Mouse (Mus musculus) right cerebral cortex, postnatal 4 days (tissue): ENCODE data around the gene Gtf2e1.

ENCODE experiments used
- DNase-seq: peaks from one replicate; pipeline ENCODE4 v3.0.0-alpha.2; 2022

Gtf2e1 gene

DNA sequence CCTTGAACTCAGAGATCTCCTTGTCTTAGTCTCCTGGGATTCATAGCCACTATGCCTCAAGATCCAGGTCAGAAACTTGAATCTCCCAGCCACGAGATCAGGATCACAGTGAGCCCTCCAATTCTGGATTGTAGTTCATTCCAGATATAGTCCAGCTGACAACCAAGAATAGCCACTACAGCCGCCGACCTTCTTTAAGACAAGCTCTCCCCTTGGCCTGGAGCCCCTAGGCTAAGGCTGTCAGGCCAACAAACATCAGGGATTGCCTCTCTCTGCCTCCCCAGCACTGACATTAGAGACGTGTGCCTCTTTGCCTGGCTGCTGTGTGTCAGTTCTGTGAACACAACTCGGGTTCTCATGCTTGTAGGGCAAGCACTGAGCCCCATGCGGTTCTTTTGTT is 1.2 kb upstream of the Gtf2e1 start:
- no peak for DNase-seq

- DNase-seq, result no peak
These were observed 364 bp downstream of the Gtf2e1 start for GRCm38 (mm10) chr16:37539240-37539610.

DNA sequence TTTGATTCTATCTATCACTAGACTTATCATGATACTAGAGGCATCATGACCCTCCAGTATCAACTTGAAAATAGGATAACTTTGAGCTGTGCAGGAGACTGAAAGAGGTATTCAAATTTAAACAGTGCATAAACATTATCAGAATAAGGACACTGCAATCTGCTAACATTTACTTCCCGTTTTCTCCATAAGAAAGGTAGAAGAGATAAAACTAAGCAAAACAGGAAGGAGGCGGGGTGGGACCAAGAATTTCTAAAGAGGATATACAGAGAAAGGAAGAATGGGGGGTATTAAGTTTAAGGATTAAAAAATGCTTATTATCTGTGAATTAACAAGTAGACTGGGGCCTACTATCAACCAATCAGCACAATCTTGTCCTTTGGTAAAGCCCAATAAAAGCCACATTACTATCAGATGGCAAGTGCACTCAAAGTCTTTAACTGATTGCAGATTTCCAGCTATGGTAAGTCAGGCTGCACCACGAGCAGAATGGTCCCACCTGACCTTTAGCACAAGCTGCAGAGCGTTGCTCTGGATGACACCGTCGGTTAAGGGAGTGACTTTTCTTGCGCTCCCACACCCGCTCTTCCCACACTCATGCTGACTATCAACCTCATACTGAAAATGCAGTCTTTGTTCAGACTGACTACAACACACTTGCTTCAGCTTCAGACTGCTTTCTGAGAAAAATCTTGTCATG is 6.1 kb downstream of the Gtf2e1 start:
- no peak for DNase-seq

- no peak for DNase-seq
These were observed 7.5 kb downstream of the Gtf2e1 start for GRCm38 (mm10) chr16:37532046-37532445.

DNA sequence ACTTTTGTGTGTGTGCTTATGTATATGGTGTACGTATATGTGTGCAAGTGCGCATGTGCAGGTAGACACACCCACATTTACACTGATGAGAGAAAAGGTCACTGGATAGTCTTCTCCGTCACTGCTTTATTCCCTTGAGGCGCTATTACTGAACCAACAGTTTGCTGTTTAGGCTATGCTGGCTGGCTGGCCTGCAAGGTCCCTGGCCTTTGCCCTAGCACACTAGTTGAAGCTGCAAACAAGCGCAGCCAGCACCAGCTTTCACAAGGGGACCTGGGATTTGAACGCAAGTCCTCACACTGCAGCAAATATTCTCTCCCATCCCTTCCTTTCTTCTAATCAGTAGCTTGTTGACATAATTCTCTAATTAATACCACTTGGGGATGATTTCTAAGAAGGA is 9.4 kb downstream of the Gtf2e1 start:
- DNase-seq, result no peak

- no peak for DNase-seq
These were observed 12.8 kb downstream of the Gtf2e1 start for GRCm38 (mm10) chr16:37526688-37527223.

- DNase-seq, result no peak
These were observed 14.5 kb downstream of the Gtf2e1 start for GRCm38 (mm10) chr16:37525121-37525520.

DNA sequence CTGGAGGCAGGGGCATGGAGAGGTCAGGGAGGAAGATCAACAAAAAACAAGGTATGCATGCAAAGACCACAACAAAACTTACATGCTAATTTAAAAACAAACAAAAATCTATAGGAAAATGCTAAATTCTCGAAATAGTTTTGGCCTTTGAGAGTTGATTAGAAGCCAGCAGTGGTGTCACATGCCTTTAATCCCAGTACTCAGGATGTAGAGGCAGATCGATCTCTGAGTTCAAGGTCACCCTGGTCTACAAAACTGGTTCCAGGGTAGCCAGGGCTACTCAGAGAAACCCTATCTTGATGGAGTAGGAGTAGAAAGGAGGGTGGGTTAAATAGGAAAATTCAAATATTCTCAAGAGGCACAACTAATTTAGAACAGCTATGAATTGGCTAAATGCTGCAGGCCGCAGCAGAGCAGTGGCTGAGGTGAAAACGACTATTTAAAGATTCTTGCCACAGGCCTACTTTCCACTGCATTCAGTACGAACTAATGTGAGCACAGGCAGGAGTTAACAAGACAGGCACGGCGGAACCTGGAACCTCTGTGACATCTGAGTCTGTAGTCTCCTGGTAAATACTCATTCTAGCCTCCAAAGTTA is 17.4 kb downstream of the Gtf2e1 start:
- DNase-seq, result no peak

- DNase-seq, result no peak
These were observed 19.2 kb downstream of the Gtf2e1 start for GRCm38 (mm10) chr16:37520190-37521040.

DNA sequence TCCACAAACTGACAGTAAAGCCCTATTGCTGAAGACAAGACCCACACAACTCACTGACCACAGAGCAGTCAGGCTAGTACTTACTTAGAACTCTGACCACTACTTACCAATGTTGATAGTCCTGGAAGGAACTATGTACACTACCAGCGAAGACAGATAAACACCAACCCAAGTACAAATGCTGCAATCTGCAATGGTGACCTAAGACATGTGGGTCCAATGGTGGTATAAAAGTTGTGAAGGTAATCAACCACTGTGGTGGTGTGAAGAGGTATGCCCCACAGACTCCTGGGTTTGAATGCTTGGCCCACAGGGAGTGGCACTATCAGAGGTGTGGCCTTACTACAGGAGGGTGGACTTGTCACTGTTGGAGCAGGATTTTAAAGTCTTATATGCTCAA is 19.9 kb downstream of the Gtf2e1 start:
- no peak for DNase-seq

GRCm38 (mm10) chr16:37518662-37519061 is 20.9 kb downstream of the Gtf2e1 start:
- no peak for DNase-seq

DNA sequence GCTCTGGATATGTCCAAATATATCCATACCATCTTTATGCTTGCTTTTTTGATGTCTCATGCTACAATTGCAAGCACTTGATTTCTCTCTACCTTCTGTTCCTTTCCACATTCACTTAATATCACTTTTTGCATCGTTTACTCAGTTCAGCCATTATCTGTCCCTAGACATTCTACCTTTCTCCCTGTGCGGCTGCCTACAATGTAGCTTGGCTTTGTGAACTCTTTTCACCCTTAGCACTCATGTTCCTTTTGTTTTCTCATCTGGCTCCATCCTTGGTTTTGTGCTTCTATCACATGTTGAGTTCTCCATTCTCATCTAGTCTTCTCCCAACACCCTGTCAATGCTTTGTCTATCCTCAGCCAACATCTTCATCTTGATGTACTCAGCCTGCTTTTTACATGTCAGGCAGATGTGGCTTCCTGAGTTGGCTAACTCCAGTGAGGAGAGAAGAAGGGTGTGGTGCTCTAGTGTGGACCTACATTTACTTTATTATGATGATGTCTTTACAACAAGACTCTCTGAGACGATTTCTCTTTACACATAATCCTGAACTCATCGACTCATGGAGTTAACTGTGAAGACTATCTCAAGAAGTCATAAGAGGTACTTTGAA is 21.9 kb downstream of the Gtf2e1 start:
- no peak for DNase-seq

- no peak for DNase-seq
These were observed 23.1 kb downstream of the Gtf2e1 start for GRCm38 (mm10) chr16:37516376-37516993.

DNA sequence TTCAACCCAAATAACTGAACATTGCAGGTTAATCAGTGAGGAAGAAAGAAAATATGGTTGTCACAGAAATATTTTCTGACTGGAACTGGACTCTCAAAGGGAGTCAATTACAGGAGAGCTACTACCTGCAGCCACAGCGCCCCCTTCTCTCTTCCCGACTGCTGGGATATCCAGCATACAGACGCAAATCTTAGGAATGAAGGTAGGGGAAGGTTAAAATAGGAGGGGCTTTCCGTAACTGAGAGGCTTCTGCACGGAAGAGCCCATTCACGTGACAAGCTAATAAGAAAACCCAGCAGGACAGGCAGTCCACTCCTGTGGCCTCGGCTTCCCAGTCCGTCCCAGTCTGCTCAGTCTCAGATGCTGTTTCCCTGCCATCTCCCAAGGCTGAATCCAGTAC is 24.9 kb downstream of the Gtf2e1 start:
- no peak for DNase-seq

DNA sequence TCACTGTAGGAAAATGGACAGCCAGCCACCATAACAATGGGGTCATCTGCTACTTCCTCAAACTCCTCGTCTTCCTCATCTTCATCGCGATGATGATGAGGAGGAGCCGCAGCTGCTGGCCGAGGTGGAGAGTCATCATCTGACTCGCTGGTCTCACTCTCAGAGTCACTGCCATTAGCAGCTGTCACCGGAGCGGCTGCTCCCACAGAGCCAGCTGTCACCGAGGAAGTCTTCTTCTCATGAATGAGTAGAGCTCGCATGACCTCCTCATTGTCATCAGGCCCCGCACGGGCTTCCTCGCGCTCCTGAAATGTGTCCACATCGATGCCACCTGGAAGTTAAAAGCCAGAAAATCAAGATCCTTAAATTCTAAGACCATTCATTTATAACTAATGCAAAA is 28.1 kb downstream of the Gtf2e1 start:
- DNase-seq, result no peak

DNA sequence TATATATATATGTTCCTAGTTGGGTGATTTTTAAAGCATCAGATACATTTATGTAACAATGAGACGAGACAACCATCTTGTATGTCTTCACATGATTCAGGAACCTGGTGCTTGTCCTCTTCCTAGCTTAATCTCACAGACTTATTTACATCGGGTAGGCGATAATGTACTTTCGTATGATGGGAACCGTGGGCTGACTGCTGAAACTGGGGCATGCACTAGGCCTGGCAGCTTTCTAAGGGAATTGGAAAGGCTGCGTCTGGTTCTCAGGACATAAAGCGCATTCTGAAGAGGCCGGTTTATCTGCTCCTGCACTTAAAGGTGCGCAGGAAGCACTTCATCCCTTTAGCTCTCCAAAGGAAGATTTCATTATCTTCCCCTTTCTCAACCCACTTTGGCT is 32.8 kb downstream of the Gtf2e1 start:
- no peak for DNase-seq

DNA sequence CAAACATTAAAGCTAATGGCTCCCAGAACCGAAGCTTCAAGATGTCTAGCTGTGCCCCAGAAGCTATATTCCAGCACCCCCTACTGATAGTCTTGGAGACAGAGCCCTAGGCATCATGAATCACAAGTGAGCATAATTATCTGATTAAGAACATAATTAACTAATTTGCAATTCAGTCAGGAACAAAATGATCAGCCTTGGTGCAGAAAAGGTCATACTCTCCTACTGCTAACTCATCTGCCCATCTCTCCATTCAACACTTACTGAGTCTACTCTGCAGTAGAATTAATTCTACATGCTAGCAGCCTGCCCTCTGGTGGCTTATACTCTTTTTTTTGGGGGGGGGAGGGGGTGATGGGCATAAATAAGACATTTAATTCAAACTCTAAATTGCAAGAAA is 35.1 kb downstream of the Gtf2e1 start:
- no peak for DNase-seq

DNA sequence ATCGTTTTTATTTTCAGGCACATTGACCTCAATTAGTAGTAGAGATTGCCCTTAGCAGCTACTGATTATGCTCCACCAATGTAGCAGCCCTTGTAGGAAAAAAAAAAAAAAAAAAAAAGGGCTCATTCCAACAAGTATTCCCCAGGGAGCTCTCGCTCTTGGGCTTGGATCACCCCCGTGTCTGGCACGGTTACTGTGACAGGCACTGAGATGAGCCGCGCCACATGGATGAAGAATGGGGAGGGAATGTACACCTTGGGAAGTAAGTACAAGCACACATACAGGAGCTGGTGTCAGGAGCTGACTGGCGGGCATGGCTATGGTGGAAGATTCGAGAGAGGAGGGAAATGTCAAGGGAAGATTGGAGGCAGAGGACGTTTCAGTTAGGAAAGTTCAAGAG is 41.0 kb downstream of the Gtf2e1 start:
- no peak for DNase-seq

DNA sequence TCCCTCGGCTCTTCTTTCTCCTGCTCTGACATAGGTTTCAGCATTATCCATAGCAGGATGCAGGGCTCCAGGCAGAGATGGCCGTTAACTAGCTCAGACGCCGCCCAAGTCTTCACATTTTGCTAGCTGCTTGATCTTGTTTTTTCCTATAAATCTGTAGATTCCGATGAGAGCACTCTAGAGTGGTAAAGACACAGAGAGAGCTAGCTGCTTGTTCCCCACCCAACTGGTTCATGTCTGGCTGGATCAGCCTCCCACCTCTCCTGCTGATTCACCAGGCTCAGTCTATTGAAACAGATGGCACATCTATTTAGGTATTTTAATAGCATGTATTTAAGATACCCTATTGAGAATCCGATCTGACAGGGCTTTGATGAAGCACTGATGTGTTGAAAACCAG is 44.6 kb downstream of the Gtf2e1 start:
- DNase-seq, result no peak

- DNase-seq, result peak; percentile 49
These were observed 52.6 kb downstream of the Gtf2e1 start for GRCm38 (mm10) chr16:37486826-37487612.

GRCm38 (mm10) chr16:37478311-37479291 is 61.0 kb downstream of the Gtf2e1 start:
- no peak for DNase-seq
